Mouse (Mus musculus): ENCODE measurements around the gene Pbx4. TPM values are rescaled to one million over a fixed set of nuclear protein-coding genes. Genes with fewer than 3 reads are reported as not detected.
A peak's percentile ranks its signal among the peaks of the same experiment; 100 is the strongest.

Gene Pbx4
- total RNA-seq (2021): 10 to 100 TPM; 19.2 to 20.8 TPM

- intact Hi-C loops (cut with DNase I): no loop called here
- peak; percentile 92 to 93 for DNase-seq (ENCODE audit: low spot score in 2 of 2)
These were observed at the start of gene Pbx4 for GRCm38 (mm10) chr8:69832298-69832853. TSS of gene Pbx4 (plus strand) at chr8:69832491.

GRCm38 (mm10) chr8:69789105-69789504, 43.2 kb upstream of the Pbx4 start:
- intact Hi-C loops (cut with DNase I): no loop called here
- DNase-seq (ENCODE audit: low spot score in 2 of 2): no peak

GRCm38 (mm10) chr8:69789731-69790130, 42.6 kb upstream of the Pbx4 start:
- intact Hi-C loops (cut with DNase I): no loop called here
- DNase-seq (ENCODE audit: low spot score in 2 of 2): no peak

- DNase-seq (ENCODE audit: low spot score in 2 of 2): no peak
- intact Hi-C loops (cut with DNase I): no loop called here
These were observed 41.9 kb upstream of the Pbx4 start for GRCm38 (mm10) chr8:69790364-69790763.

- intact Hi-C loops (cut with DNase I): no loop called here
- peak; percentile 89 to 90 for DNase-seq (ENCODE audit: low spot score in 2 of 2)
These were observed 41.4 kb upstream of the Pbx4 start, which contains the start of the genes Atp13a1 and Zfp866 for GRCm38 (mm10) chr8:69790773-69791367. TSS of gene Atp13a1 (plus strand) at chr8:69791163. TSS of gene Zfp866 (minus strand) at chr8:69791178.

DNA sequence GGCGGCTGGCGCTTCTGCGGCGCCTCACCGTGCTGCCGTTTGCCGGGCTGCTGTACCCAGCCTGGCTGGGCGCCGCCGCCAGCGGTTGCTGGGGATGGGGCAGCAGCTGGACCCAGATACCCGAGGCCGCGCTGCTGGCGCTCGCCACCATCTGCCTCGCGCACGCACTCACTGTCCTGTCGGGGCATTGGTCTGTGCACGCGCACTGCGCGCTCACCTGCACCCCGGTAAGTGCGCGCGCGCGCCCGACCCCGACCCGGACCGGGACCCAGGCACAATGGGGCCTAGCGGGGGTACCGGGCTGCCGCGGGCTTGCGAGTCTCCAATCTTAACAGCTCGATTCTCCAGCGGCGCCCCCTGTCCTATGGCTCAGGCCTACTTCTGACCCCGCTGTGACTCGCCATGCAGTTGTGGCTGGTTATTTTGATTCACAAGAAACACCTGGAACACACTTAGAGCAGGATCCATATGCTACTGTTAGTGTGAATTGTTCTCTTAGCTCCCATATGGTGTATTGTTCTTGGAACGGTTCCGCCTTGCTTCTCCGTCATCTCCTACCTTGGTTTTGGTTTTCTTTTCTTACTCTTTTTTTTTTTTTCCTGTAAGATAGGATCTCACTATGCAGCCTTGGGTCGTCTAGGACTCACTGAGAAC, 40.7 kb upstream of the Pbx4 start:
- intact Hi-C loops (cut with DNase I): no loop called here
- no peak for DNase-seq (ENCODE audit: low spot score in 2 of 2)

DNA sequence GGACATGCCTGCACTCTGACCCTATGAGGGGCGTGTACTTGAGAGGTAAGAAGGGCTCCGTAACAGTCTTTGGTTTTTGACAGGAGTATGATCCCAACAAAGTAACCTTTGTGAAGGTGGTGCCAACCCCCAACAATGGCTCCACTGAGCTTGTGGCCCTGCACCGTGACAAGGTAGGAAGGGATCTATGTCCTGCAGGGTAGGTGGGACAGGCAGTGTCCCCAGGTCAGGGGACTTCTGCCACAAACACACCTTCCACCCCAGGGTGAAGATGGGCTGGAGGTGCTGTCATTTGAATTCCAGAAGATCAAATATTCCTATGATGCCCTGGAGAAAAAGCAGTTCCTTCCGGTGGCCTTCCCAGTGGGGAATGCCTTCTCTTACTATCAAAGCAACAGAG, 38.6 kb upstream of the Pbx4 start:
- intact Hi-C loops (cut with DNase I): no loop called here
- DNase-seq (ENCODE audit: low spot score in 2 of 2): no peak

- intact Hi-C loops (cut with DNase I): no loop called here
- DNase-seq (ENCODE audit: low spot score in 2 of 2): no peak
These were observed 38.2 kb upstream of the Pbx4 start for GRCm38 (mm10) chr8:69794096-69794495.

DNA sequence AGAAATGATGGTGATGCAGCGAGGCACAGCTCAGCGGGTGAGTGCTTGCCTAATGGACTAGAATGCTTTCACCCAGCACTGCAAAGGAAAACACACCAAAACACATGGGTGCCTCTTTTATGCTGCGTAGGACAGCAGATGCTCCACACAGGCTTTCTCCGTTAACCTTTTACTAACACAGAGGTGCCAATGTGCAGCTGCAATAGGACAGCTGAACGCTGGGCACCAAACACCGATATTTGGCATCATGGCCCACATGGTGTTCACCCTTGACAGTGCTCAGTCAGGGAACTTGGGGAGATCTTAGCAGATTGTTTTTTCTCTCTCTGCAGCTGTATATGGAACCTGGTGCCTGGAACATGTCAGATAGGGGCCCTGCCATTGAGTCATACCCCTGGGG, 37.4 kb upstream of the Pbx4 start:
- no peak for DNase-seq (ENCODE audit: low spot score in 2 of 2)
- intact Hi-C loops (cut with DNase I): no loop called here

DNA sequence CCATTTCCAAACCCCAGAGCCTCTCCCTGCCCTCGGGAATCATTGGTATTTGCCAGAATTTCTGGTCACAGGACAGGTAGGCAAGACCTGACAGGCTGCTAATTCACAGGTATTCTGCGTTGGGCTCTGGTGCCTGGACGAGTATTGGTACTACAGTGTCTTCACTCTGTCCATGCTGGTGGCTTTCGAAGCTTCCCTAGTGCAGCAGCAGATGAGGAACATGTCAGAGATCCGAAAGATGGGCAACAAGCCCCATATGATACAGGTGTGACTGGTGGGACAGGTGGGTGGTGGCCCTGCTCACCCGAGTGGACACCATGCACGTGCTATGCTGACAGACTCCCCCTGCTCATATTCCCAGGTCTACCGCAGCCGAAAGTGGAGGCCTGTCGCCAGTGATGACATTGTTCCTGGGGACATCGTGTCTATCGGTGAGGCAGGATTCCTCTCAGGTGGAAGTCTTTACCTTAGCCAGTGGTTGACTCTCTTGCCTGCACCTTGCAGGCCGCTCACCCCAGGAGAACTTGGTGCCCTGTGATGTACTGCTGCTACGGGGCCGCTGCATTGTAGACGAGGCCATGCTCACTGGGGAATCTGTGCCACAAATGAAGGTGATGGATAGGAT, 35.5 kb upstream of the Pbx4 start:
- intact Hi-C loops (cut with DNase I): no loop called here
- DNase-seq (ENCODE audit: low spot score in 2 of 2): peak in 1 of 2 experiments; percentile 2

GRCm38 (mm10) chr8:69797661-69798060, 34.6 kb upstream of the Pbx4 start:
- intact Hi-C loops (cut with DNase I): no loop called here
- DNase-seq (ENCODE audit: low spot score in 2 of 2): no peak

DNA sequence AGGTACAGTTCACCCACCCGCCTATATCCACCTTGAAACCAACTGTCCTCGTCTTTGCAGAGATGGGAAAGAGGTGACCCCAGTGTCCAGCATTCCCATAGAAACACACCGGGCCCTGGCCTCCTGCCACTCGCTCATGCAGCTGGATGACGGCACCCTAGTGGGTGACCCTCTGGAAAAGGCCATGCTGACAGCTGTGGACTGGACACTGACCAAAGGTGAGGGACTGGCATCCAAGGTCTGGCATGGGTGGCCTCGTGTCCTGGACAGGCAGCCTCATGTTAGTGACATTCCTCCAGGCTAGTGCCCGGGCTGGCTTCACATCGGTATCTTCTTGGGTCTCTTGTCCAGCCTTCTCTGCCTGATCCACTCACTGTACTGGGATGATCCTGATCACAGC, 33.0 kb upstream of the Pbx4 start:
- intact Hi-C loops (cut with DNase I): no loop called here
- DNase-seq (ENCODE audit: low spot score in 2 of 2): peak; percentile 3

DNA sequence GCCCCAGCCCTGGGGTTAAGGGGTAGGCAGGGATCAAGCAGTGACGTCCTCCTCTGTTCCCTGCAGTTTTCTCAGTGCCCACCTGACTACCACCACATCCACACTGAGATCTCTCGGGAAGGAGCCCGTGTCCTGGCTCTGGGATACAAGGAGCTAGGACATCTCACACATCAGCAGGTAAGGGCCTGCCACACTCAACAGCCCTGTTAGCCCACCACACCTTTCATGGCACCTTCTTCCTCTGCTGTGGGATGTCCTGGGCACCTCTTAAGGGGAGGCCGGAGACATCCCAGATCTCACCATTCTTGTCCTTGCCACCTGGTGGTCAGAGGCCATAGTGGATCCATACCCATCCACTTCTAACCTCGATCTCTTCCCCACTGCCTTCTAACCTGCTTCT, 32.3 kb upstream of the Pbx4 start:
- DNase-seq (ENCODE audit: low spot score in 2 of 2): no peak
- intact Hi-C loops (cut with DNase I): no loop called here

DNA sequence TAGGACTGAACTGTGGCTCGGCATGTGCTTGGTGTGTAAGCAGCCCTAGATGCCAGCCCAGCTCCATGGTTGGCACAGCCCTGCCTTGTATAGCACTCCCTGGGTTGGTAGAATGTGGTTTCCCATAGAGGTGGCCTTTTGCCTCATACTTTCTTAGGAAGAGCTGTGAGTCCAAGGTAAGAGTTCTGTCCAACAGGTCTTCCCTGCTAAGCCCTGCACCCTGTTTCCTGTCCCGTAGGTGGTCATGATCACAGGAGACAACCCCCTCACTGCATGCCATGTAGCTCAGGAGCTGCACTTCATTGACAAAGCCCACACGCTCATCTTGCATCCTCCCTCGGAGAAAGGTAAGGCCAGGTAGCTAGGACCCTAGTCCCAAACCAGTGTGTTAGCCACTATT, 30.5 kb upstream of the Pbx4 start:
- intact Hi-C loops (cut with DNase I): no loop called here
- no peak for DNase-seq (ENCODE audit: low spot score in 2 of 2)

- intact Hi-C loops (cut with DNase I): no loop called here
- DNase-seq (ENCODE audit: low spot score in 2 of 2): no peak
These were observed 30.1 kb upstream of the Pbx4 start for GRCm38 (mm10) chr8:69802216-69802615.

- DNase-seq (ENCODE audit: low spot score in 2 of 2): no peak
- intact Hi-C loops (cut with DNase I): no loop called here
These were observed 28.9 kb upstream of the Pbx4 start for GRCm38 (mm10) chr8:69803366-69803765.

DNA sequence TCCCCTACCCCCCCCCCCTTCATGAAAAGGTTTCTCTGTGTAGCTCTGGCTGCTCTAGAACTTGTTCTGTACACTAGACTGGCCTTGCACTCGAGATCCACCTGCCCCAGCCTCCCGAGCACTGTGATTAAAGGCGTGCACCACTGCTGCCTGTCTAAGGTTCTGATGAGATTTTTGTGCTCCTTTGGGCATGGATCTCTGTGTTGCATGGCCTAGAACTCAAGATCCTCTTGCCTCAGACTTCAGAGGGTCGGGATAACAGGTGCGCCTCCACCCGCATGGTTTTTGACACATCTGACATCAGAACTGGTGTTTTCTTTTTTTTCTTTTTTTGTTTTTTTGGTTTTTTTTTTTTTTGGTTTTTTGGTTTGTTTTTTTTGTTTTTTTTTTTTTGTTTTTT, 27.8 kb upstream of the Pbx4 start:
- intact Hi-C loops (cut with DNase I): no loop called here
- DNase-seq (ENCODE audit: low spot score in 2 of 2): no peak

DNA sequence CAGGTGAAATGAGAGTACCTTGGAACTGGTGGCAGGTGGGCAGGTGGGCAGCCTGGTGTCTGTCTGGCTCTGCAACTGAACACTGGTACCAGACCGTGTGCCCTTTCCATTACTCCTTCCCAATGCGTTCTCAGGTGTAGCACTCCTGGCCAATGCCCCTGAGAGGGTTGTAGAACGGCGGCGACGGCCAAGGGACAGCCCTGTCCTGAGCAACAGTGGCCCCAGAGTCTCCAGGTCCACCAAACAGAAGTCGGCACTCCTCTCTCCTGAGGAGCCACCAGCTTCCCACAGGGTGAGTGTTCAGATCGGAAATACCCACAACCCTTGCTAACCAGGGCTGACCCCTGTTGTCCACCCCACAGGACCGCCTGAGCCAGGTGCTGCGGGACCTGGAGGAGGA, 27.2 kb upstream of the Pbx4 start:
- intact Hi-C loops (cut with DNase I): no loop called here
- no peak for DNase-seq (ENCODE audit: low spot score in 2 of 2)

DNA sequence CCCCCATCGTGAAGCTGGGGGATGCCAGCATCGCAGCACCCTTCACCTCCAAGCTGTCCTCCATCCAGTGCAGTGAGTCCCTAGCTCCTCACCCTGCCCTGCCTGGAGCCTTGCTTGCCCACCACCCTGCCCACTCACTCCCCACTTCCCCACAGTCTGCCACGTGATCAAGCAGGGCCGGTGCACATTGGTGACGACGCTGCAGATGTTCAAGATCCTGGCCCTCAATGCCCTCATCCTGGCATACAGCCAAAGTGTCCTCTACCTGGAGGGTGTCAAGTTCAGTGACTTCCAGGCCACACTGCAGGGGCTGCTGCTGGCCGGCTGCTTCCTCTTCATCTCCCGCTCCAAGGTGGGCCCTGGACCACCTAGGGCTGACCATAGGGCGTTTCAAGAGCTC, 26.8 kb upstream of the Pbx4 start:
- intact Hi-C loops (cut with DNase I): no loop called here
- no peak for DNase-seq (ENCODE audit: low spot score in 2 of 2)

GRCm38 (mm10) chr8:69807236-69807635, 25.1 kb upstream of the Pbx4 start:
- no peak for DNase-seq (ENCODE audit: low spot score in 2 of 2)
- intact Hi-C loops (cut with DNase I): no loop called here
